Mouse (Mus musculus): Measurements from ENCODE around the gene Meioc. TPM values are rescaled to one million over a fixed set of nuclear protein-coding genes. Genes with fewer than 3 reads are reported as not detected.
"Not testable (repeated sequence)": the region's sequence is repeated elsewhere in the genome, so short reads cannot be mapped to it uniquely, and the experiment has no call there.

The Meioc gene
- total RNA-seq, 2 experiments from 2014 or later = not detected

GRCm38 (mm10) chr11:102656931-102657330 is 6.6 kb upstream of the Meioc start:
- intact Hi-C loops (cut with DNase I; ENCODE audit: low total_unique reads) = loop anchor here (10.0 kb wide), 1 partner anchor 172 kb away; no protein-coding TSS in a partner anchor
- no peak for DNase-seq

GRCm38 (mm10) chr11:102665151-102665550 is 1.6 kb downstream of the Meioc start:
- DNase-seq = no peak

GRCm38 (mm10) chr11:102665637-102666435 is 2.3 kb downstream of the Meioc start:
- intact Hi-C loops (cut with DNase I; ENCODE audit: low total_unique reads) = no loop called here
- DNase-seq = no peak

More at GRCm38 (mm10) chr11:102665151-102665550, 1.6 kb downstream of the Meioc start:
- intact Hi-C loops (cut with DNase I; ENCODE audit: low total_unique reads) = no loop called here

GRCm38 (mm10) chr11:102690162-102690561 is 26.6 kb downstream of the Meioc start:
- intact Hi-C loops (cut with DNase I; ENCODE audit: low total_unique reads) = no loop called here

GRCm38 (mm10) chr11:102695289-102695688 is 31.8 kb downstream of the Meioc start:
- intact Hi-C loops (cut with DNase I; ENCODE audit: low total_unique reads) = no loop called here
- DNase-seq = peak; percentile 18

More at GRCm38 (mm10) chr11:102690162-102690561, 26.6 kb downstream of the Meioc start:
- DNase-seq = peak; percentile 61

- DNase-seq = peak; percentile 87
These were observed 34.0 kb downstream of the Meioc start, which contains the start of gene Ccdc43 for GRCm38 (mm10) chr11:102697338-102698017. Ccdc43 (minus strand) TSS chr11:102697782.

GRCm38 (mm10) chr11:102698018-102698476 is 34.5 kb downstream of the Meioc start:
- intact Hi-C loops (cut with DNase I; ENCODE audit: low total_unique reads) = no loop called here
- DNase-seq = no peak

More at GRCm38 (mm10) chr11:102697338-102698017, 34.0 kb downstream of the Meioc start, which contains the start of gene Ccdc43:
- intact Hi-C loops (cut with DNase I; ENCODE audit: low total_unique reads) = no loop called here

GRCm38 (mm10) chr11:102702206-102702605 is 38.7 kb downstream of the Meioc start:
- intact Hi-C loops (cut with DNase I; ENCODE audit: low total_unique reads); DNase-seq: not testable (repeated sequence)

- intact Hi-C loops (cut with DNase I; ENCODE audit: low total_unique reads) = no loop called here
- no peak for DNase-seq
These were observed 48.9 kb downstream of the Meioc start for GRCm38 (mm10) chr11:102712411-102712810.

- DNase-seq; intact Hi-C loops (cut with DNase I; ENCODE audit: low total_unique reads): not testable (repeated sequence)
These were observed 51.1 kb downstream of the Meioc start for GRCm38 (mm10) chr11:102714578-102714977.

GRCm38 (mm10) chr11:102716135-102716534 is 52.6 kb downstream of the Meioc start:
- DNase-seq = no peak
- intact Hi-C loops (cut with DNase I; ENCODE audit: low total_unique reads) = no loop called here

GRCm38 (mm10) chr11:102725574-102725973 is 62.1 kb downstream of the Meioc start:
- intact Hi-C loops (cut with DNase I; ENCODE audit: low total_unique reads) = no loop called here
- DNase-seq = no peak

GRCm38 (mm10) chr11:102728614-102729013 is 65.1 kb downstream of the Meioc start:
- intact Hi-C loops (cut with DNase I; ENCODE audit: low total_unique reads) = no loop called here
- peak; percentile 56 for DNase-seq

GRCm38 (mm10) chr11:102729835-102730234 is 66.3 kb downstream of the Meioc start:
- DNase-seq = no peak
- intact Hi-C loops (cut with DNase I; ENCODE audit: low total_unique reads) = no loop called here

GRCm38 (mm10) chr11:102731366-102731765 is 67.8 kb downstream of the Meioc start:
- no peak for DNase-seq
- intact Hi-C loops (cut with DNase I; ENCODE audit: low total_unique reads) = no loop called here

Small RNAs within 50 kb of the gene (microRNA-seq; reads per million reads assigned to microRNA genes)
- 0 reads per million in 2 experiments for gene Gm22920

Other genes with a start within 250 kb of the Meioc start
- 10 to 100 TPM; 57.2 to 63.7 TPM for gene Grn, start 233.4 kb upstream of the Meioc start, total RNA-seq (2021)
- 1 to 10 TPM; 6.2 to 7.3 TPM for gene Fam171a2, start 216.0 kb upstream of the Meioc start, total RNA-seq (2021)
- gene Itga2b, start 193.6 kb upstream of the Meioc start, total RNA-seq (2021) = 1 to 10 TPM; 1.6 to 2.5 TPM
- gene Gpatch8, start 107.3 kb upstream of the Meioc start, total RNA-seq (2021) = 10 to 100 TPM; 21.1 to 27.7 TPM
- gene Gm11627, start 84.3 kb upstream of the Meioc start, total RNA-seq (2021) = under 1 TPM; 0.38 to 0.66 TPM
- gene Fzd2, start 59.3 kb upstream of the Meioc start, total RNA-seq (2021) = 1 to 10 TPM; 3.6 to 7.3 TPM
- 10 to 100 TPM; 80.4 to 84.6 TPM for gene Ccdc43, start 34.1 kb downstream of the Meioc start, total RNA-seq (2021)
- 1 to 10 TPM in 1 of 2 experiments, under 1 TPM in 1; 0.84 to 1.4 TPM for gene Adam11, start 97.7 kb downstream of the Meioc start, total RNA-seq (2021)
- gene Gjc1, start 156.0 kb downstream of the Meioc start, total RNA-seq (2021) = 10 to 100 TPM; 15.2 to 17.9 TPM
- 1 to 10 TPM; 4.8 to 8.3 TPM for gene Higd1b, start 172.1 kb downstream of the Meioc start, total RNA-seq (2021)
- 10 to 100 TPM; 31.1 to 31.7 TPM for gene Eftud2, start 217.3 kb downstream of the Meioc start, total RNA-seq (2021)
- gene Ccdc103, start 217.5 kb downstream of the Meioc start, total RNA-seq (2021) = not detected
- gene Fam187a, start 221.5 kb downstream of the Meioc start, total RNA-seq (2021) = not detected
- gene Gfap, start 237.2 kb downstream of the Meioc start, total RNA-seq (2021) = under 1 TPM; 0.16 to 0.23 TPM